Mouse (Mus musculus): ENCODE results near the gene Shc1.

DNA sequence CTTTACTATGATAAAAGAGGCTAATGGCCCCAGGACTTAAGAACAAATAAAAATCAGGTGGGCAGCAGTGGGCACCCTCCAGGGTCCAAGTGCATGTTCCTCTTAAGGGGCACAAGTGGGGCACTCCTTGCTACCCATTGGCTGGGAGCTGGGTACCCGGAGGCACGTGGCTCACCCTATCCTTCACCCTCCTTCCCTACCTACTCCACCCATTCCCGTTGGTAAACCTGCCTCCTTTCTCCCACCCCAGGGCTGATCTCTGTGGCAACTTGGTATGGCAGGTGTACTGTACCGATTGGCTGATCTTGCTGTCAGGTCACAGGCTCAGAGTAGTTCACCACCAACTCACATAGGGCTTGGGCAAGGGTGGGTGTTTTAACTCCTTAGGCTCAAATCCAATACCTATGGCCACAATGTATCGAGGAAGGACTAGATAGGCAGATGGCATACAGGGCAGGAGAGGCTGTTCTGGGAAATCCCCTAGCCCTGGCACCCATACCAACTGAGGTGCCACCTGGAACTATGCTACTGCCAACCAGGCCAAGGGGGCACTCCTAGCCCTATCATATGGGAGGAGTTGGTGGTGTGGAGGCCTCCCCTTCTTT, 34.5 kb upstream of the Shc1 start:
- no peak for TF ChIP-seq EP300 (IDR thresholded peaks at IDR 0.05; ENCODE audit: low read depth)
- no peak for TF ChIP-seq CTCF (IDR thresholded peaks at IDR 0.05; ENCODE audit: low read depth)
